Mouse (Mus musculus) cortical plate, adult 2 months (tissue): ENCODE data around the gene Rnf123.

Experiments
- CTCF ChIP-seq: fragments of 200-500 bp; IDR thresholded peaks from 2 replicates; pipeline ENCODE4 v1.5.1; 2011; ENCODE audit warnings: mild to moderate bottlenecking, control low read depth, low read length; ENCODE audit not compliant: insufficient read depth; ENCODE audit errors: extremely low read depth
- POLR2A ChIP-seq: fragments of 200-500 bp; IDR thresholded peaks from 2 replicates; pipeline ENCODE4 v1.6.1; 2011; ENCODE audit warnings: mild to moderate bottlenecking, low read length, control low read depth; ENCODE audit not compliant: insufficient read depth; ENCODE audit errors: extremely low read depth

GRCm38 (mm10) chr9:108056361-108057261, 26.5 kb downstream of the Rnf123 start:
- TF ChIP-seq POLR2A, result no peak
- TF ChIP-seq CTCF, result no peak
